Mouse (Mus musculus) embryo, embryonic 10.5 days (tissue): ENCODE measurements at regions not wholly inside any gene's neighbourhood (a gene's known extent, or its start where the extent isn't known, plus 50 kb on each side); places are given as distances from the start of the nearest gene placed in this dataset.
A peak's percentile ranks its signal among the peaks of the same experiment; 100 is the strongest.

Experiments
- DNase-seq: peaks from one replicate; pipeline ENCODE4 v3.0.0-alpha.2; 2015; ENCODE audit warnings: low spot score

DNA sequence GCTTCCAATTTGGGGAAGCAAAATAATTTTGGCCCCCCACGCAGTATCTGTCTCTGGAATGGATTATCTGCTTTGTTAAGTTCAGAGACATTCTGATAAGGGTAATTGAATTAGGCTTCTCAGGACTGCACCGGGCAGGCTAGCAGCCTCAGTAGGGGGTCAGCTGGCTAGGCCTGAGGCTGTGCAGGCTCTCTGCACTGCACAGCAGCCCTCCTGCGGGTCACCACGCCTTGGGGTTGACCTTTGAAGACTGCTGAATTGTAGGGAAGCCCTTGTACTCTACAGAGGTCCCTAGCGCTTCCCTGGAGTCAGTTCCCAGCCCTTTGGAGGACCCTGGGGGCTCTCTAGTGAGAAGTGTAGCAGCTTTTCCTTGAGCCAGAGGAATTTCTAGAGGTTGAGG lies 78.5 kb upstream of the Six2 start:
- DNase-seq, result peak; percentile 52

DNA sequence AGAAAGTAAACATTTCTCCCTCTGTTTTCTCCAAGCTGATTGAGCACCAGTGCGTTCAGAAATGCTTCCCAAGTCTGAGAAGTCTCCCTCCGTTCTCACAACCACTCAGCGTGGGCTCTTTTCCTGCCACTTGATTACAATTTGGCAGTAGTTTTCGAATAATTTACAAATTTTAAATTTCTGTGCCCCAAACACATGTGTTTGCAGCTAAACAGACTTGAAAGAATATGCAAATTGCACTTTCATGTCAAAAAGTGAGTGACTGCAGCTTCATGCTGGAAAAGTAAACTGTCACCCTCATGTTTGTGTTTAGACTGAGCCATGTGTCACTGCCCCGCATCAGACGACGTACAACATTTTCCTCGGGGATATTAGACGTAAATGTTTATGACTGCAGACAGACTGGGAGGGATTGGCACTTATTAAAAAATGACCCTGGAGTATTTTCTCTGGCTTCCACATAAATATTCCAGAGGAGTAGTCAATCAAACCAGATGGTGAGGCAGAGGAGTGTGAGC lies 70.6 kb upstream of the Six2 start:
- DNase-seq, result no peak

DNA sequence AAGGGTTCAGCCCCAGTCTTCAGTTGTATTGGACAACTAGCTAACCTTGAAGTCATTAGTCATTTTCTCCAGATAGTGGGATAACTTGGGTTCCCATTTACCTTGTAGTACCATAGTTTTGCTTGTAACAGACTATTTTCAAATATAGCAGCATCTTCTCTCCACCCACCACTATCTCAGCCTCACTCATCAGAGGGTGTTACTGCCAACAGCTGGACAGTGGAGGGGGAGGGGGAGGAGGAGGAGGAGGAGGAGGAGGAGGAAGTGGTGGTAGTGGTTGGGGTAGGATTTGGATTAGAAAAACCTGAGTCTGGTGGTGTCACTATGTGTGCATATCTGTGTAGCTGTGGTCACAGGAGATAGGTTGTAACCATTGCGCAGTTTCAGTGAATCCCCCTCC lies 69.6 kb upstream of the Six2 start:
- no peak for DNase-seq

DNA sequence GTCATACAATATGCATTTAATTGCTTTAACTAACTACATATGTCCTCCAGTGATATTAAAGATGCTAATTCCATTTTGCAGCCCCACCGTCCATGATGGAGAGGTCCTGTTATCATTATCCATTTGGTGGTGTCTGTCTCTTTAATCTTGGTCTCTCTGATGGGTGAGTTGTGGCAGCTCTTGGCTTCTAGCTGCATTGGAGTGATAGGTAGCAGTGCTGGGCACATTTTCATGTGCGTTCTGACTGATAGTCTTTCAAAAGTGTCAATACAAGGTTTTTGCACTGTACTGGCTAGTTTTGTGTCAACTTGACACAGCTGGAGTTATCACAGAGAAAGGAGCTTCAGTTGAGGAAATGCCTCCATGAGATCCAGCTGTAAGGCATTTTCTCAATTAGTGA lies 67.5 kb upstream of the Six2 start:
- DNase-seq, result no peak

DNA sequence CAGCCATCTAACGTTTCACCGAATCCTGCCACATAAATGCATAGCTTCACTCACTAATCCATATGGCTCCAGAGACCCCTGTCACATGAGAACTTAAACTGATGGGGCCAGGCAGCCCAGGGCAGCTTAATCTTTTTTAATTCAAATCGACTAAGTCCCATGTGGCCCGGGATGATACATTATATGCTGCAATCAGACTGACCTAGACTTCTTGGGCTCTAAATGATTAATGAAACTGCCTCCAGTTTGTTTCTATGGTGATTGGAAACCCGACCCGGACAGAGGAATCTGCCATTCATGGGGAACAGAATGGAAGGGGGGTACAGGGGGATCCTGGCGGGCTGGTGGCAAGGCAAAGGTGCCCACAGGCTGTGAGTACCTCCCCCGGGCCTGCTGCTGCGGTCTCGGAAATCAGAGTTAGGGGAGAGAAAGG lies 60.6 kb upstream of the Six2 start:
- peak; percentile 81 for DNase-seq

DNA sequence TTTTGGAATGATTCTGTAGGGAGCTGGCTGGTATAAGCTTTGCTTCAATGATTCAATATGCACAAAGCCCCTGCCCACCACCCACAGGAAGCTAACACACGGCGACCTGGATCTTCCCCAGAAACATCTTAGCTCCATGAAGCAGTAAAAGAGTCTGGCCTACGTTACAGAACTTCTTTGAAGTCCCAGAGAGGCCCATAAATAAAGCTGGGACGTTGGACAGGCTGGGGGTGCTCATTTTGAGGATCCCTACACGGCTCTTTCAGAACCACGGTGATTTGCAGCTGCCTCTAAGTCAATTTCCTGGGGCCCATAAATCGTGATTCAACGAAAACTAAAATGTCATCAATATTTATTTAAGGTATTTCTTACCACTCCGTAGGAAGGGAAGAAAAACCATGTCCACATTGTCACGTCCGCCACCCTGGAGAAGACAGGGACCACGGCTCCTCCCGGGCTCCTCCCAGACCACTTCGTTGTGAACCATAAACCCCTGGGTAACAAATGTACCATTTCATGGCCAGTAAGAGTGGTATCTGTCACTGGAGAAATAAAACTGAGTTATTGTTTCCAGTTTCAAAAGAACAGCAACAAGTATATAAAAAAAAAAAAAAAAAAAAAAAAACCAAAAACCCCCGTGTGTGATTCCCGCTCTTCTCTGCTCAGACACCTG lies 60.0 kb upstream of the Six2 start:
- DNase-seq, result peak; percentile 42
